ENCODE assay signal across 8 mouse cellular contexts in the genomic region with DNA sequence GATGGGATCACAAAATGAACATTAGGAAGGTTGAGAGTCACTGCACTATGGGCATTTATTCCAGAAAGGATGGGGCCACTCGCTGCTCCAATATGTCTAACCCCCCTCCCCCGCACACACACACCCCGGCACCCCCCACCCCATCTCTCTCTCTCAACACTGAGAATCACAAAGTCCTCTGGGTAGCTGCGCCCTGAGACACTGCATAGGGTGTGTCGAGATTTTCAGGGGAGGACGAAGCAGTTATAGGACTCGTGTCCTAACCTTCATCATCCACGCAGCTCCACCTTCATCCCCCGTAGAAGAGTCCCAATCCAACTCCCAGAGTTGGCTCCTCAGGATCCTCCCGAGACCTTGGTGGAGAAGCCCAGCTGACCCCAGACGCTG. TPM values are rescaled to one million over a fixed set of nuclear protein-coding genes. Genes with fewer than 3 reads are reported as not detected.
DNase-seq lines count a peak whose midpoint lies in the region; ATAC-seq and TF ChIP-seq lines count a peak whose summit lies in the region.

No protein-coding gene starts in this region.

- H3K27ac ChIP-seq in heart, postnatal 0 days (ENCODE audit: low read depth): peak overlapping the region; percentile 88
- no peak overlapping the region for H3K27ac ChIP-seq in bone marrow macrophage, adult 2 months (ENCODE audit: insufficient read depth, low read depth, low read length)
- H3K27ac ChIP-seq in hindbrain, embryonic 15.5 days (replicated peaks): peak overlapping the region; percentile 83
- H3K27ac ChIP-seq in midbrain, embryonic 12.5 days (replicated peaks): peak overlapping the region; percentile 82

- peak; percentile 6 for DNase-seq in heart, postnatal 0 days (ENCODE audit: low spot score)
- DNase-seq in heart, adult 9 months (ENCODE audit: low spot score in 2 of 2): no peak
- DNase-seq in right cerebral cortex, postnatal 25 days: no peak
- DNase-seq in gastrocnemius, postnatal 25 days: no peak
- no peak for DNase-seq in kidney, adult 8-10 months

- no peak for TF ChIP-seq EP300 in heart, postnatal 0 days (IDR thresholded peaks at IDR 0.05; ENCODE audit: low read depth)

- H3K4me2 ChIP-seq in heart, postnatal 0 days (ENCODE audit: low read depth, low read length): peak overlapping the region; percentile 87
- H3K4me2 ChIP-seq in hindbrain, embryonic 15.5 days: peak overlapping the region; percentile 82
- peak overlapping the region; percentile 78 for H3K4me2 ChIP-seq in midbrain, embryonic 12.5 days (replicated peaks)

- no peaks in the 10 kb centered on the region for H3K27me3 ChIP-seq in heart, postnatal 0 days (ENCODE audit: control insufficient read depth, insufficient read depth, low read length)
- H3K27me3 ChIP-seq in hindbrain, embryonic 15.5 days: no peaks in the 10 kb centered on the region
- H3K27me3 ChIP-seq in midbrain, embryonic 12.5 days: no peaks in the 10 kb centered on the region

- peak overlapping the region; percentile 80 for H3K9ac ChIP-seq in heart, postnatal 0 days (replicated peaks; ENCODE audit: low read depth, low read length)
- H3K9ac ChIP-seq in hindbrain, embryonic 15.5 days: peak overlapping the region; percentile 79
- H3K9ac ChIP-seq in midbrain, embryonic 12.5 days (replicated peaks): peak overlapping the region; percentile 78

- no peak for TF ChIP-seq CTCF in heart, postnatal 0 days (IDR thresholded peaks at IDR 0.05; ENCODE audit: low read depth)
- TF ChIP-seq CTCF in bone marrow macrophage, adult 2 months (IDR thresholded peaks at IDR 0.05; ENCODE audit: low read depth, low read length): no peak

- no peak for TF ChIP-seq POLR2A in bone marrow macrophage, adult 2 months (IDR thresholded peaks at IDR 0.05; ENCODE audit: borderline replicate concordance, low read depth, low read length)

- H3K4me1 ChIP-seq in heart, postnatal 0 days (ENCODE audit: control insufficient read depth, insufficient read depth): peaks cover 6% of the 10 kb centered on the region
- peaks cover 6% of the 10 kb centered on the region for H3K4me1 ChIP-seq in bone marrow macrophage, adult 2 months (ENCODE audit: control insufficient read depth, insufficient read depth, low read length)
- H3K4me1 ChIP-seq in hindbrain, embryonic 15.5 days (replicated peaks): peaks cover 19% of the 10 kb centered on the region
- H3K4me1 ChIP-seq in midbrain, embryonic 12.5 days: peaks cover 16% of the 10 kb centered on the region

- 0 out of 2 replicates have a peak, but pooled peaks have one; percentile 7 for ATAC-seq in heart, postnatal 0 days (ENCODE audit: insufficient read depth, low read depth)
- ATAC-seq in hindbrain, embryonic 15.5 days (ENCODE audit: low FRiP score, low read depth): peak; percentile 52; the same call in 1 of the 2 replicates
- ATAC-seq in midbrain, embryonic 12.5 days (ENCODE audit: low FRiP score, low read depth): no peak

- WGBS in heart, postnatal 0 days: 1% methylated on average over 11 of the region's 11 CpGs
- WGBS in hindbrain, embryonic 15.5 days: 5% methylated on average over 11 of the region's 11 CpGs
- WGBS in midbrain, embryonic 12.5 days: 7% methylated on average over 11 of the region's 11 CpGs

- no peaks in the 10 kb centered on the region for H3K36me3 ChIP-seq in heart, postnatal 0 days (replicated peaks; ENCODE audit: control insufficient read depth, insufficient read depth, low read length)
- H3K36me3 ChIP-seq in hindbrain, embryonic 15.5 days: peaks cover 3% of the 10 kb centered on the region; the same call in 1 of the 2 replicates
- peaks cover 3% of the 10 kb centered on the region; the same call in 1 of the 2 replicates for H3K36me3 ChIP-seq in midbrain, embryonic 12.5 days

- H3K9me3 ChIP-seq in heart, postnatal 0 days (replicated peaks; ENCODE audit: control insufficient read depth, low read length): no peaks in the 10 kb centered on the region
- no peaks in the 10 kb centered on the region for H3K9me3 ChIP-seq in hindbrain, embryonic 15.5 days
- no peaks in the 10 kb centered on the region for H3K9me3 ChIP-seq in midbrain, embryonic 12.5 days

- H3K4me3 ChIP-seq in heart, postnatal 0 days (ENCODE audit: low read depth, low read length): peak overlapping the region; percentile 81
- peak overlapping the region; percentile 79 for H3K4me3 ChIP-seq in bone marrow macrophage, adult 2 months (ENCODE audit: insufficient read depth, low read length)
- peak overlapping the region; percentile 57 for H3K4me3 ChIP-seq in hindbrain, embryonic 15.5 days
- H3K4me3 ChIP-seq in midbrain, embryonic 12.5 days: peak overlapping the region; percentile 74

RNA-seq across cellular contexts. Expression of gene Zfp870, which starts 0.6 kb away (rescaled TPM):
- 2.4 and 5.0 TPM in 2 replicates for total RNA-seq in heart, postnatal 0 days (2014; rRNA removed; ENCODE audit: low replicate concordance)
- polyA plus RNA-seq in heart, postnatal 0 days (2015; fragmentation: Nextera tagmentation; extraction: Ambion mirVana): 5.2 and 5.9 TPM in 2 replicates
- polyA plus RNA-seq in bone marrow macrophage, adult 2 months (2012; ENCODE audit: insufficient read depth, insufficient read length, missing spikeins): 5.0 and 6.8 TPM in 2 replicates
- polyA plus RNA-seq in hindbrain, embryonic 15.5 days (2015; fragmentation: Nextera tagmentation; extraction: Ambion mirVana): 7.3 and 7.9 TPM in 2 replicates
- 8.9 TPM in 2 replicates for polyA plus RNA-seq in midbrain, embryonic 12.5 days (2016; fragmentation: Nextera tagmentation; extraction: Ambion mirVana)
- total RNA-seq in gastrocnemius, postnatal 25 days (2021): 1 to 10 TPM; 6.1 to 7.2 TPM

RNA-seq across cellular contexts. Expression of gene Cyp4f14, which starts 26.3 kb away (rescaled TPM):
- total RNA-seq in heart, postnatal 0 days (2014; rRNA removed; ENCODE audit: low replicate concordance): not detected in 2 replicates
- not detected in 2 replicates for polyA plus RNA-seq in heart, postnatal 0 days (2015; fragmentation: Nextera tagmentation; extraction: Ambion mirVana)
- polyA plus RNA-seq in bone marrow macrophage, adult 2 months (2012; ENCODE audit: insufficient read depth, insufficient read length, missing spikeins): not detected in 2 replicates
- not detected in 2 replicates for polyA plus RNA-seq in hindbrain, embryonic 15.5 days (2015; fragmentation: Nextera tagmentation; extraction: Ambion mirVana)
- not detected in 2 replicates for polyA plus RNA-seq in midbrain, embryonic 12.5 days (2016; fragmentation: Nextera tagmentation; extraction: Ambion mirVana)
- under 1 TPM; 0.18 to 0.29 TPM for total RNA-seq in gastrocnemius, postnatal 25 days (2021)

RNA-seq across cellular contexts. Expression of gene Cyp4f13, which starts 56.4 kb away (rescaled TPM):
- 4.8 and 27.1 TPM in 2 replicates for total RNA-seq in heart, postnatal 0 days (2014; rRNA removed; ENCODE audit: low replicate concordance)
- 8.3 and 10.3 TPM in 2 replicates for polyA plus RNA-seq in heart, postnatal 0 days (2015; fragmentation: Nextera tagmentation; extraction: Ambion mirVana)
- 49.0 and 53.3 TPM in 2 replicates for polyA plus RNA-seq in bone marrow macrophage, adult 2 months (2012; ENCODE audit: insufficient read depth, insufficient read length, missing spikeins)
- 9.8 and 10.6 TPM in 2 replicates for polyA plus RNA-seq in hindbrain, embryonic 15.5 days (2015; fragmentation: Nextera tagmentation; extraction: Ambion mirVana)
- polyA plus RNA-seq in midbrain, embryonic 12.5 days (2016; fragmentation: Nextera tagmentation; extraction: Ambion mirVana): 5.5 and 5.9 TPM in 2 replicates
- total RNA-seq in gastrocnemius, postnatal 25 days (2021): 1 to 10 TPM; 7.8 to 8.2 TPM
